Mouse (Mus musculus): ENCODE data around the gene Ecd. TPM values are rescaled to one million over a fixed set of nuclear protein-coding genes. Genes with fewer than 3 reads are reported as not detected.
"Not testable (repeated sequence)": the region's sequence is repeated elsewhere in the genome, so short reads cannot be mapped to it uniquely, and the experiment has no call there.

The Ecd gene
- polyA plus RNA-seq, 1 experiment from 2014 or later, result 58.1 TPM

DNA sequence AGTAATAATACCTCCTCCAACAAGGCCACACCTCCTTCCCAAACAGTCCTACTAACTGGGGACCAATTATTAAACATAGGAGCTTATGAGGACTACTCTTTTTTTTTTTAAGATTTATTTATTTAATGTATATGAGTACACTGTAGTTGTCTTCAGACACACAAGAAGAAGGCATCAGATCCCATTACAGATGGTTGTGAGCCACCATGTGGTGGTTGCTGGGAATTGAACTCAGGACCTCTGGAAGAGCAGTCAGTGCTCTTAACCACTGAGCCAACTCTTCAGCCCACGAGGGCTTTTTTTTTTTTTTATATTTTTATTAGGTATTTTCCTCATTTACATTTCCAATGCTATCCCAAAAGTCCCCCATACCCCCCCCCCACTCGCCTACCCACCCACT, 42.8 kb downstream of the Ecd start:
- not testable (repeated sequence) for H3K4me1 ChIP-seq (replicated peaks; ENCODE audit: control insufficient read depth, insufficient read depth, low read length); DNase-seq (ENCODE audit: low spot score); H3K36me3 ChIP-seq (ENCODE audit: control insufficient read depth, insufficient read depth, low read length); H3K9me3 ChIP-seq (ENCODE audit: control insufficient read depth, low read length); H3K9ac ChIP-seq (ENCODE audit: low read length); H3K27me3 ChIP-seq (replicated peaks; ENCODE audit: control insufficient read depth, insufficient read depth, low read length); ATAC-seq (replicated peaks; ENCODE audit: low FRiP score, low TSS enrichment, low read depth); H3K27ac ChIP-seq (ENCODE audit: low read depth); H3K4me2 ChIP-seq (ENCODE audit: low read length); H3K4me3 ChIP-seq (ENCODE audit: low read depth, low read length)
- WGBS, result 69% methylated on average over 2 of the region's 2 CpGs

GRCm38 (mm10) chr14:20298131-20298530, 49.8 kb downstream of the Ecd start:
- ATAC-seq (replicated peaks; ENCODE audit: low FRiP score, low TSS enrichment, low read depth) (no peak), DNase-seq (ENCODE audit: low spot score) (no peak)
- peaks cover 6% of the 10 kb centered on the region; the same call in 1 of the 2 replicates for H3K4me1 ChIP-seq (replicated peaks; ENCODE audit: control insufficient read depth, insufficient read depth, low read length)
- WGBS, result 82% methylated on average over 3 of the region's 3 CpGs
- H3K27me3 ChIP-seq (replicated peaks; ENCODE audit: control insufficient read depth, insufficient read depth, low read length), result no peaks in the 10 kb centered on the region
- no peak overlapping the region for H3K27ac ChIP-seq (ENCODE audit: low read depth)
- H3K4me2 ChIP-seq (ENCODE audit: low read length), result no peak overlapping the region
- H3K9ac ChIP-seq (ENCODE audit: low read length), result no peak overlapping the region
- H3K4me3 ChIP-seq (ENCODE audit: low read depth, low read length), result no peak overlapping the region
- no peaks in the 10 kb centered on the region for H3K36me3 ChIP-seq (ENCODE audit: control insufficient read depth, insufficient read depth, low read length)
- no peaks in the 10 kb centered on the region for H3K9me3 ChIP-seq (ENCODE audit: control insufficient read depth, low read length)

- H3K4me3 ChIP-seq (ENCODE audit: low read depth, low read length), result no peak overlapping the region
- DNase-seq (ENCODE audit: low spot score) (no peak), ATAC-seq (replicated peaks; ENCODE audit: low FRiP score, low TSS enrichment, low read depth) (no peak)
- 82% methylated on average over 3 of the region's 3 CpGs for WGBS
- no peak overlapping the region for H3K4me2 ChIP-seq (ENCODE audit: low read length)
- H3K27ac ChIP-seq (ENCODE audit: low read depth), result no peak overlapping the region
- H3K4me1 ChIP-seq (replicated peaks; ENCODE audit: control insufficient read depth, insufficient read depth, low read length), result peaks cover 6% of the 10 kb centered on the region; the same call in 1 of the 2 replicates
- no peaks in the 10 kb centered on the region for H3K36me3 ChIP-seq (ENCODE audit: control insufficient read depth, insufficient read depth, low read length)
- no peaks in the 10 kb centered on the region for H3K27me3 ChIP-seq (replicated peaks; ENCODE audit: control insufficient read depth, insufficient read depth, low read length)
- no peaks in the 10 kb centered on the region for H3K9me3 ChIP-seq (ENCODE audit: control insufficient read depth, low read length)
- H3K9ac ChIP-seq (ENCODE audit: low read length), result no peak overlapping the region
These were observed 50.3 kb downstream of the Ecd start for GRCm38 (mm10) chr14:20297616-20298015.

DNA sequence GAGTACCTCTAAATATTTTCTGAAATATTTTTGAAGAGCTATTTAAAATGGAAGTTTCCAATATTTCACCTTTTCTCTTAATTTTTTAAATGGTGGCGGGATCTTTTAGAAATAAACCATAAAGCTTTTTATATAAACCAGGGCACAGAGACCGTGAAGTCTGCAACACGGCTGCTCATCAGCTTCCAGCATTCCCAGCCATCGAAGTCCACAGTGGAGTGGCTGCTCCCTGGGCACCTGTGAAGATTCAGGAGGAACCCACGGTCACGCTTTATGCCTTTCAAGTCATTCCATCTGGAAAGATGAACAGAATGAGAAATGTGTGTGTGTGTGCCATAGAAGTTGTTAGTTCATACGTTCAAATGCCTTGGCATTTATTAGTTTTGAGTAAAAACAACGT, 53.0 kb downstream of the Ecd start:
- WGBS, result 40% methylated on average over 8 of the region's 8 CpGs
- H3K4me3 ChIP-seq (ENCODE audit: low read depth, low read length), result peak overlapping the region; percentile 68
- peak overlapping the region; percentile 69 for H3K4me2 ChIP-seq (ENCODE audit: low read length)
- peaks cover 6% of the 10 kb centered on the region; the same call in 1 of the 2 replicates for H3K4me1 ChIP-seq (replicated peaks; ENCODE audit: control insufficient read depth, insufficient read depth, low read length)
- no peak overlapping the region for H3K27ac ChIP-seq (ENCODE audit: low read depth)
- peak overlapping the region; percentile 53 for H3K9ac ChIP-seq (ENCODE audit: low read length)
- ATAC-seq (replicated peaks; ENCODE audit: low FRiP score, low TSS enrichment, low read depth) (no peak), DNase-seq (ENCODE audit: low spot score) (no peak)
- H3K9me3 ChIP-seq (ENCODE audit: control insufficient read depth, low read length), result no peaks in the 10 kb centered on the region
- H3K27me3 ChIP-seq (replicated peaks; ENCODE audit: control insufficient read depth, insufficient read depth, low read length), result no peaks in the 10 kb centered on the region
- no peaks in the 10 kb centered on the region for H3K36me3 ChIP-seq (ENCODE audit: control insufficient read depth, insufficient read depth, low read length)

DNA sequence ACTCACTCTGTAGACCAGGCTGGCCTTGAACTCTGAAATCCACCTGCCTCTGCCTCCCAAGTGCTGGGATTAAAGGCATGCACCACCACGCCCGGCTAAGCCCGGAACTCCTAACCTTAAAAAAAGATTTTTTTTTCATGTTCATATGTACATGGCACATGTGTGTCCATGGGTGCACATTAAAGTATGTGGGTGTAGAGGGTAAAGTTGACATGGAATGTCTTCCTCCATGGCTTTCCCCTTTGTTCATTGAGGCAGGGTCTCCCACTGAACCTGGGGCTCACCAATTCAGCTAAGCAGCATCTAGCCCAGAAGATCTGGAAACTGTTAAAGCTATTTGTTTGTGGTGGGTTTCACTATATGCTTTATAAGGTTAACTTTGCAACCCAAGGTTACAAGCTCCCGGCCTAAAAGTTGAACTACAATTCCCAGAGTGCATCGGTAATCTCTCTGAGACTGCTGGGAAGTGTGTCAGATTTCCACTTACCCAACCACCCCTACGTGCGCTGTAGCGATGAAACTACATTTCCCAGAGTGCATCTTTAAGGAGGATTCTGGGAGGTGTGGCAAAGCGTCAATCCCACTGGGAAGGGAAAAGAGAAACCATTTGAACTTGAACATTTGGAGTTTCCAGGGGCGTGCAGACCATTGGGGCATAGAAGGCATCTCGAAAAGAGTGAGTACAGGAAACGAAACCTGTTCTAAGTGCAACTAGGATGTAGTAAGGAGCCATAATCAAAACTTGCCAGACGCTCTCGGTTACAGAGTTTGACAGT, 53.6 kb downstream of the Ecd start, which contains the start of gene Nudt13:
Gene Nudt13 (plus strand): TSS at position 581 of the 776 bp plus-strand sequence.
- peak within 1 kb of the TSS; percentile 53 for H3K9ac ChIP-seq (ENCODE audit: low read length)
- no peaks in the 10 kb centered on the region for H3K27me3 ChIP-seq (replicated peaks; ENCODE audit: control insufficient read depth, insufficient read depth, low read length)
- DNase-seq (ENCODE audit: low spot score), result peak; percentile 78
- H3K4me2 ChIP-seq (ENCODE audit: low read length), result peak within 1 kb of the TSS; percentile 69
- ATAC-seq (replicated peaks; ENCODE audit: low FRiP score, low TSS enrichment, low read depth), result peak; percentile 90
- no peaks in the 10 kb centered on the region for H3K9me3 ChIP-seq (ENCODE audit: control insufficient read depth, low read length)
- H3K36me3 ChIP-seq (ENCODE audit: control insufficient read depth, insufficient read depth, low read length), result no peaks in the 10 kb centered on the region
- peak within 1 kb of the TSS; percentile 68 for H3K4me3 ChIP-seq (ENCODE audit: low read depth, low read length)
- peaks cover 6% of the 10 kb centered on the region; the same call in 1 of the 2 replicates for H3K4me1 ChIP-seq (replicated peaks; ENCODE audit: control insufficient read depth, insufficient read depth, low read length)
- no peak within 1 kb of the TSS for H3K27ac ChIP-seq (ENCODE audit: low read depth)
- 22% methylated on average over 14 of the region's 14 CpGs for WGBS

DNA sequence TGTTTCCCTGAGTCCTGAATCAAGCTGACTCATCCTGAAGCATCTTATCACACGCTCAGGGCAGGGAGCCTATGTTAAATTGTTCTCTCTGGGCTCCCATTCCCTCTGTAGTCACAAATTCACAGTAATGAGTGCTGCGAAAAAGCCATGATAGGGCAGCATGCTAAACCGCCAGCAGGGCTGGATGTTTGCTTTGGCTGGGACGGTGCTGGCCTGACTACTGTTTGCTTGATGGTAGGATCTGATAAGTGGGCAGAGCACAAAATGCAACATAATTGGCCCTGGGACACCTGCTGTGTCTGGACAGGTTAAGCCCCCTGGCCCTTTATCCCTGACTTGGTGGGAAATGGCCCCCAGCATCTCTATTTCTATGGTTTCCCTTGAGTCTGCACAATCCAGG, 56.5 kb downstream of the Ecd start:
- Histone ChIP-seq H3K4me2 (ENCODE audit: low read length) (no peak overlapping the region), H3K9me3 (ENCODE audit: control insufficient read depth, low read length) (no peaks in the 10 kb centered on the region)
- 68% methylated on average over 4 of the region's 4 CpGs for WGBS

More for the DNA sequence above, 56.5 kb downstream of the Ecd start:
- Histone ChIP-seq H3K4me1 (replicated peaks; ENCODE audit: control insufficient read depth, insufficient read depth, low read length) (peaks cover 6% of the 10 kb centered on the region; the same call in 1 of the 2 replicates), H3K4me3 (ENCODE audit: low read depth, low read length) (no peak overlapping the region), H3K27ac (ENCODE audit: low read depth) (no peak overlapping the region), H3K36me3 (ENCODE audit: control insufficient read depth, insufficient read depth, low read length) (no peaks in the 10 kb centered on the region), H3K27me3 (replicated peaks; ENCODE audit: control insufficient read depth, insufficient read depth, low read length) (no peaks in the 10 kb centered on the region), H3K9ac (ENCODE audit: low read length) (no peak overlapping the region)
- no peak for DNase-seq (ENCODE audit: low spot score)
- ATAC-seq (replicated peaks; ENCODE audit: low FRiP score, low TSS enrichment, low read depth), result no peak

Other genes starting within 250 kb of the Ecd start
- gene Saysd1, start 209.6 kb downstream of the Ecd start, polyA plus RNA-seq (2014; fragmentation: Nextera tagmentation; extraction: Ambion mirVana), result 13.1 and 13.7 TPM in 2 replicates
- 5.6 and 7.3 TPM in 2 replicates for gene Kcnk5, start 166.3 kb downstream of the Ecd start, polyA plus RNA-seq (2014; fragmentation: Nextera tagmentation; extraction: Ambion mirVana)
- gene Kcnk16, start 78.9 kb downstream of the Ecd start, polyA plus RNA-seq (2014; fragmentation: Nextera tagmentation; extraction: Ambion mirVana), result 0.54 and 5.5 TPM in 2 replicates
- 13.3 and 18.2 TPM in 2 replicates for gene Nudt13, start 53.4 kb downstream of the Ecd start, polyA plus RNA-seq (2014; fragmentation: Nextera tagmentation; extraction: Ambion mirVana)
- gene Fam149b, start within 50 bp of the Ecd start, polyA plus RNA-seq (2014; fragmentation: Nextera tagmentation; extraction: Ambion mirVana), result 33.5 and 34.5 TPM in 2 replicates
- gene Dnajc9, start 40.8 kb upstream of the Ecd start, polyA plus RNA-seq (2014; fragmentation: Nextera tagmentation; extraction: Ambion mirVana), result 130 and 147 TPM in 2 replicates
- 96.7 and 103 TPM in 2 replicates for gene Mrps16, start 45.5 kb upstream of the Ecd start, polyA plus RNA-seq (2014; fragmentation: Nextera tagmentation; extraction: Ambion mirVana)
- gene Cfap70, start 104.1 kb upstream of the Ecd start, polyA plus RNA-seq (2014; fragmentation: Nextera tagmentation; extraction: Ambion mirVana), result 0.08 and 0.36 TPM in 2 replicates
- gene Anxa7, start 132.0 kb upstream of the Ecd start, polyA plus RNA-seq (2014; fragmentation: Nextera tagmentation; extraction: Ambion mirVana), result 41.4 and 46.2 TPM in 2 replicates
- gene Mss51, start 148.8 kb upstream of the Ecd start, polyA plus RNA-seq (2014; fragmentation: Nextera tagmentation; extraction: Ambion mirVana), result 0.95 and 1.0 TPM in 2 replicates
- 57.2 and 58.7 TPM in 2 replicates for gene Ppp3cb, start 198.5 kb upstream of the Ecd start, polyA plus RNA-seq (2014; fragmentation: Nextera tagmentation; extraction: Ambion mirVana)